Mouse (Mus musculus): ENCODE results near the gene Retsat. TPM values are rescaled to one million over a fixed set of nuclear protein-coding genes. Genes with fewer than 3 reads are reported as not detected.

Retsat gene
- polyA plus RNA-seq, 2 experiments: 8.8 to 16.1 TPM

GRCm38 (mm10) chr6:72615561-72616375 is 17.5 kb downstream of the Retsat start:
- TF ChIP-seq POLR2A (IDR thresholded peaks at IDR 0.05; ENCODE audit: borderline replicate concordance, extremely low read depth, insufficient read depth, insufficient read length): no peak
- no peak overlapping the region for H3K27ac ChIP-seq (replicated peaks; ENCODE audit: low read depth, low read length)

DNA sequence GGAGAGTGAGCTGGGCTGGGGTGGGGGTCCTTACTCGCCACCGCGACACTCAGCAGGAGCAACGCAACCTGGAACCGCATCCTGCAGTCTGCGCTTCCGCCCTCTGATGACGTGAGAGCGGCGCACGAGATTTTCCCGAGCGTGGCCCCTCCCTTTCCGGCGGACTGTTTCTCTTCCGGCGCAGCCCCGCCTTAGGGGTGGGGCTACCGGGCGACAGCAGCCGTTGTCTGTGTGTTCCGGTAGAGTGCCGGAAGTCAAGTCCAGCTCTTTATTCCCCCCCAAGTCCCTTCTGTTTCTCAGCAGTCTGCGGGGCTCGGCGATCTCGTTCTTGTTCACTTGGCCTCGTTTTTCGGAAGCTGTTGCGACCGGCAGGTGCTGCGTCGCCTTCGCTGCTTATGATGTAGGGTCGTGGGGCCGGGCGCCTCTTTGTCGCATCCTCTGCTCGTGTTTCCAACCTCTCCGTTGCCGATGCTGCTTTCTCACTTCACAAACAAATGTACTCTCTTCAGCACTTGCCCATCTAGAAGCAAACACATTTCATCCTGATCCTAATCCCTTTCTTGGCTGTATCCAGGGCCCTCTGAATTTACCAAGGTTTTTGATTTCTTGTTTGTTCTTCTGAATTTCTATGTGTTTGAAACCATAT is 18.5 kb downstream of the Retsat start, which contains the start of gene Tgoln1:
TSS of gene Tgoln1 (minus strand) at position 358 of the 646 bp plus-strand sequence.
- H3K4me3 ChIP-seq (replicated peaks; ENCODE audit: low read length): peak within 1 kb of the TSS; percentile 71
- peak; percentile 89; the same call in 1 of the 2 replicates for TF ChIP-seq POLR2A (IDR thresholded peaks at IDR 0.05; ENCODE audit: borderline replicate concordance, extremely low read depth, insufficient read depth, insufficient read length)
- no peaks in the 10 kb centered on the region for H3K27me3 ChIP-seq (ENCODE audit: control insufficient read depth, insufficient read depth, low read length)
- peak within 1 kb of the TSS; percentile 83 for H3K27ac ChIP-seq (replicated peaks; ENCODE audit: low read depth, low read length)
- ATAC-seq (ENCODE audit: low FRiP score, low read depth): peak; percentile 98
- peak within 1 kb of the TSS; percentile 76 for H3K9ac ChIP-seq (ENCODE audit: low read depth, low read length, severe bottlenecking)
- peak; percentile 94 for DNase-seq (ENCODE audit: low spot score)
- H3K9me3 ChIP-seq (ENCODE audit: control insufficient read depth, low read length): no peaks in the 10 kb centered on the region
- H3K36me3 ChIP-seq (ENCODE audit: control insufficient read depth, insufficient read depth, low read length): peaks cover 19% of the 10 kb centered on the region
- peaks cover 17% of the 10 kb centered on the region for H3K4me1 ChIP-seq (ENCODE audit: control insufficient read depth, insufficient read depth, low read length)
- WGBS: under 1% methylated on average over 33 of the region's 41 CpGs
- peak within 1 kb of the TSS; percentile 86 for H3K4me2 ChIP-seq (replicated peaks; ENCODE audit: low read depth, low read length, severe bottlenecking)

More at GRCm38 (mm10) chr6:72615561-72616375, 17.5 kb downstream of the Retsat start:
- 27% methylated on average over 25 of the region's 25 CpGs for WGBS
- H3K27me3 ChIP-seq (ENCODE audit: control insufficient read depth, insufficient read depth, low read length): no peaks in the 10 kb centered on the region
- H3K4me2 ChIP-seq (replicated peaks; ENCODE audit: low read depth, low read length, severe bottlenecking): peak overlapping the region; percentile 86
- H3K36me3 ChIP-seq (ENCODE audit: control insufficient read depth, insufficient read depth, low read length): peaks cover 29% of the 10 kb centered on the region
- peaks cover 17% of the 10 kb centered on the region for H3K4me1 ChIP-seq (ENCODE audit: control insufficient read depth, insufficient read depth, low read length)
- DNase-seq (ENCODE audit: low spot score): no peak
- H3K9ac ChIP-seq (ENCODE audit: low read depth, low read length, severe bottlenecking): peak overlapping the region; percentile 72
- ATAC-seq (ENCODE audit: low FRiP score, low read depth): no peak
- no peaks in the 10 kb centered on the region for H3K9me3 ChIP-seq (ENCODE audit: control insufficient read depth, low read length)
- H3K4me3 ChIP-seq (replicated peaks; ENCODE audit: low read length): peak overlapping the region; percentile 71

DNA sequence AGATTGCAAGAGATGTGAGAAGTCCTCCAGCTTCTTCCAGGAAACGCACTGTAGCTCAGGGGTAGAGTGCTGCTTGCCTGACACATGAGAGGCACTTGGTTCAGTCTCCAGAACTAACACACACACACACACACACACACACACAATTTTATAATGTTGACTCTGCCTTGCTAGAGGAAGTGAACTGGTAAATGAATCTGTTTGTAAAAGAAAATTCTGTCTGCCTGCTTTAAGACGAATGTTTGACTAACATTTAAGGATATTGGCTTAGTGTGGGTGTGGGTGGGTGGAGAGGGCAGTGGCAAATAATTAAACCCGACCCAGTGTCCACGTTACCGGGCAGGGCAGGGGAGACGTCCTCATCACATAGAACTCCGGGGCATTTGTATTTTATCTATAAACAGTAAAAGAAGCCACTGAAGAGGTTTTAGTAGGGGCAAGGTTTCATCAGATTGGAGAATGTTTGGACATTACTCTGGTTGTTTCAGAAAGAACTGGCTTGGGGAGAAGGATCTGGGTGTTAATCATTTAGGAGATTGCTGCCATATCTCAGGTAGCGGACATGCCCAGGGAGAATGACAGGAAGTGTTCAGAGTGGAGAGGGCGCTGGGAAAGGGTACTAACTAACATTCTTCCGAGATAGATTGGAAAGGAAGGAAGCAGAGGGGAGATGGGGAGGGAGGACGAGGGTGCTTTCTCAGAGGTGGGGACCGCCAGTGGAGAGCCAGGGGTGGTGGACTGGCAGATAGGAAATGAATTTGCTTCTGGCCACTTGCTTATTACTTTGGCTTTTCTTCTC is 21.7 kb downstream of the Retsat start:
- 55% methylated on average over 12 of the region's 12 CpGs for WGBS
- no peak overlapping the region for H3K27ac ChIP-seq (replicated peaks; ENCODE audit: low read depth, low read length)
- ATAC-seq (ENCODE audit: low FRiP score, low read depth): no peak
- DNase-seq (ENCODE audit: low spot score): no peak
- H3K36me3 ChIP-seq (ENCODE audit: control insufficient read depth, insufficient read depth, low read length): no peaks in the 10 kb centered on the region
- TF ChIP-seq POLR2A (IDR thresholded peaks at IDR 0.05; ENCODE audit: borderline replicate concordance, extremely low read depth, insufficient read depth, insufficient read length): no peak
- H3K4me2 ChIP-seq (replicated peaks; ENCODE audit: low read depth, low read length, severe bottlenecking): no peak overlapping the region
- no peak overlapping the region for H3K4me3 ChIP-seq (replicated peaks; ENCODE audit: low read length)
- no peaks in the 10 kb centered on the region for H3K27me3 ChIP-seq (ENCODE audit: control insufficient read depth, insufficient read depth, low read length)
- peaks cover 13% of the 10 kb centered on the region for H3K4me1 ChIP-seq (ENCODE audit: control insufficient read depth, insufficient read depth, low read length)
- no peak overlapping the region for H3K9ac ChIP-seq (ENCODE audit: low read depth, low read length, severe bottlenecking)
- no peaks in the 10 kb centered on the region for H3K9me3 ChIP-seq (ENCODE audit: control insufficient read depth, low read length)

DNA sequence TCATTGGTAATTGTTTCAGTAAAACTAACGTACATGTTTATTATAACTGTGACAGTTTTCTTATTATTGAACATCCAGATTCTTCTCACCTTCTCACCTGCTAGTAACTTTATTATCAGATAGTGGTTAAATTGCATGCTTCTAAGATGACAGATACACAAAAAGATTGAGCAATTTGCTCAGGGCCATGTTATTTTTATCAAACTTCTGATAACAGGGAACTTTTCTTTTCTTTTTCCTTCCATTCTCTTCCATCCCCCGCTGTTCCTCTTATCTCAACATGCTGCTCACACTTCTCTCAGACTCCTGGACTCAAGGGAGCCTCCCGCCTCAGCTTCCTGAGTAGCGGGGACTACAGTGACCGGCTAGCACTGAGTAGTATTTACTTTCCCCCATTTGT is 22.6 kb downstream of the Retsat start:
- 90% methylated on average over 5 of the region's 5 CpGs for WGBS

DNA sequence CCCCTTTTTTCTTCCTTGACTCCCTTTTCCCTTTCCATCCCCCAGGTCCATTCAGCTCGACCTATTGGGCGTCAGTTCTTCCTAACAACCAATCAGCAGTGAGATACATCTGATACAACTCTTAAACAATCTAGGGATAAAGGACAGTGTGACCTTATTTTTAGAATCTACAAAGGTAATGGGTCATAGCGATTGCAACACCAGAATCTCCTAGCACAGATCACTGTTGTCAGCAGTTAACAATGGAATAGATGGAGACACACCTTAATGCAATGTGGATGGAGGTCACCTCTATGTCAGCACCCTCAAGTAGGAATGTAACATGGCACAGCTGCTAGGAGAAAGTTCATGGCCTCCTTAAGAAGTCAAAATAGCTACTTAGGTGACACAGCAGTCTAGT is 24.6 kb downstream of the Retsat start:
- no peak for DNase-seq (ENCODE audit: low spot score)
- peaks cover 27% of the 10 kb centered on the region for H3K36me3 ChIP-seq (ENCODE audit: control insufficient read depth, insufficient read depth, low read length)
- H3K4me3 ChIP-seq (replicated peaks; ENCODE audit: low read length): no peak overlapping the region
- H3K27ac ChIP-seq (replicated peaks; ENCODE audit: low read depth, low read length): no peak overlapping the region
- no peak overlapping the region for H3K9ac ChIP-seq (ENCODE audit: low read depth, low read length, severe bottlenecking)
- no peak for TF ChIP-seq POLR2A (IDR thresholded peaks at IDR 0.05; ENCODE audit: borderline replicate concordance, extremely low read depth, insufficient read depth, insufficient read length)
- H3K4me2 ChIP-seq (replicated peaks; ENCODE audit: low read depth, low read length, severe bottlenecking): no peak overlapping the region
- no peaks in the 10 kb centered on the region for H3K9me3 ChIP-seq (ENCODE audit: control insufficient read depth, low read length)
- H3K4me1 ChIP-seq (ENCODE audit: control insufficient read depth, insufficient read depth, low read length): no peaks in the 10 kb centered on the region
- H3K27me3 ChIP-seq (ENCODE audit: control insufficient read depth, insufficient read depth, low read length): no peaks in the 10 kb centered on the region
- ATAC-seq (ENCODE audit: low FRiP score, low read depth): no peak
- WGBS: 42% methylated on average over 3 of the region's 3 CpGs

More for the DNA sequence above, 22.6 kb downstream of the Retsat start:
- Histone ChIP-seq H3K4me3 (replicated peaks; ENCODE audit: low read length) (no peak overlapping the region), H3K4me1 (ENCODE audit: control insufficient read depth, insufficient read depth, low read length) (peaks cover 4% of the 10 kb centered on the region; the same call in 1 of the 2 replicates), H3K9ac (ENCODE audit: low read depth, low read length, severe bottlenecking) (no peak overlapping the region), H3K27ac (replicated peaks; ENCODE audit: low read depth, low read length) (no peak overlapping the region), H3K9me3 (ENCODE audit: control insufficient read depth, low read length) (no peaks in the 10 kb centered on the region), H3K36me3 (ENCODE audit: control insufficient read depth, insufficient read depth, low read length) (peaks cover 7% of the 10 kb centered on the region; the same call in 1 of the 2 replicates), H3K27me3 (ENCODE audit: control insufficient read depth, insufficient read depth, low read length) (no peaks in the 10 kb centered on the region), H3K4me2 (replicated peaks; ENCODE audit: low read depth, low read length, severe bottlenecking) (no peak overlapping the region)
- ATAC-seq (ENCODE audit: low FRiP score, low read depth): no peak
- TF ChIP-seq POLR2A (IDR thresholded peaks at IDR 0.05; ENCODE audit: borderline replicate concordance, extremely low read depth, insufficient read depth, insufficient read length): no peak
- no peak for DNase-seq (ENCODE audit: low spot score)

Measured in limb, embryonic 14.5 days (tissue).